23 mouse cellular contexts compared by ENCODE assay signal in the genomic region with DNA sequence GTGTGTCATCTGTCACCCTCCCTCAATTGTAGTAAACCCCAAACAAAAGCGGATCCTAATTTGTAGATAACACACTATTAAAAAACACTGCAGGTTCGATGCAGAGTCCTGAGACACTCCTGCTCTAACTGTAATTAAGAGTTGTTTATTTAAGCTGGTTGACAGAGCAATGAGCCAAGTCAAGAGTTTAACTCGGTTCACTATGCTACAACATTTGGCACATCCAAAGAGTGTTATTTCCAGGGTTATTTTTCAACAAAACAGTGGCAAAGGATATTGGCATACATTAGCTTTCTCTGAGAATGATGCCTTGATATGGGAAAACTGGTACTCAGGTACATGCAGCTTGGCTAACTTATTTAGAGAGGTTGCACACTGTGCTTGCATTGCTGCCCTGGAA.
"Had no signal": no experiment of that assay in that cellular context is flagged by ENCODE, and none has a peak within 500 bp of the region (broad histone marks: within the 10 kb centered on the region; RNA-seq: fewer than 3 reads in every experiment).

No protein-coding gene starts in this region.

- H3K4me3 ChIP-seq: heart, embryonic 10.5 days; heart, embryonic 12.5 days; hindbrain, embryonic 10.5 days; hindbrain, embryonic 12.5 days; intestine, embryonic 15.5 days; layer of hippocampus, adult 2 months; limb, embryonic 13.5 days; limb, embryonic 15.5 days had no signal

- H3K4me2 ChIP-seq: heart, embryonic 12.5 days; hindbrain, embryonic 12.5 days; hindbrain, embryonic 14.5 days; intestine, embryonic 15.5 days; limb, embryonic 13.5 days; limb, embryonic 15.5 days; liver, embryonic 11.5 days had no signal

- H3K9ac ChIP-seq: heart, embryonic 12.5 days; hindbrain, embryonic 12.5 days; hindbrain, embryonic 14.5 days; intestine, embryonic 15.5 days; limb, embryonic 13.5 days; limb, embryonic 15.5 days; liver, embryonic 14.5 days had no signal

- H3K9me3 ChIP-seq: heart, embryonic 10.5 days; heart, embryonic 12.5 days; hindbrain, embryonic 10.5 days; hindbrain, embryonic 12.5 days; intestine, embryonic 15.5 days; limb, embryonic 13.5 days; limb, embryonic 15.5 days had no signal

- H3K36me3 ChIP-seq: heart, embryonic 10.5 days; heart, embryonic 12.5 days; hindbrain, embryonic 10.5 days; hindbrain, embryonic 12.5 days; intestine, embryonic 15.5 days; limb, embryonic 13.5 days; limb, embryonic 15.5 days had no signal

- H3K27me3 ChIP-seq: heart, embryonic 12.5 days; hindbrain, embryonic 12.5 days; intestine, embryonic 15.5 days; limb, embryonic 13.5 days; limb, embryonic 15.5 days had no signal

- ATAC-seq: hindbrain, embryonic 16.5 days; inflammation-experienced regulatory T-cells, adult 6 months; intestine, embryonic 15.5 days; intestine, postnatal 0 days had no signal

- H3K27ac ChIP-seq: heart, embryonic 10.5 days; hindbrain, embryonic 10.5 days; hindbrain, embryonic 12.5 days; hindbrain, embryonic 14.5 days; intestine, embryonic 15.5 days; layer of hippocampus, adult 2 months; limb, embryonic 13.5 days; limb, embryonic 15.5 days; liver, embryonic 14.5 days had no signal

- DNase-seq: gastrocnemius, postnatal 14 days; gastrocnemius, postnatal 36 days; heart, adult 18-20 months; heart, postnatal 10 days; heart, postnatal 4 days; kidney, adult 18-20 months; kidney, postnatal 10 days; layer of hippocampus, postnatal 36 days; left cerebral cortex, postnatal 4 days had no signal
